Mouse (Mus musculus) urinary bladder, postnatal 36 days (tissue): ENCODE results near the gene Rpap3.

Source experiments
- DNase-seq, 2 experiments: peaks; one replicate each; pipeline ENCODE4 v3.0.0; 2022; ENCODE audit warnings: low spot score in 2 of 2, mixed read lengths in 1 of 2

Gene Rpap3

GRCm38 (mm10) chr15:97649726-97650125, 55.9 kb downstream of the Rpap3 start:
- no peak for DNase-seq

GRCm38 (mm10) chr15:97648176-97648575, 57.4 kb downstream of the Rpap3 start:
- no peak for DNase-seq

GRCm38 (mm10) chr15:97646426-97646825, 59.2 kb downstream of the Rpap3 start:
- no peak for DNase-seq

GRCm38 (mm10) chr15:97643986-97644385, 61.6 kb downstream of the Rpap3 start:
- DNase-seq, result no peak
